ENCODE assay signal across 11 mouse cellular contexts in genomic region chr11:116196866-116197583, GRCm38 (mm10). TPM values are rescaled to one million over a fixed set of nuclear protein-coding genes. Genes with fewer than 3 reads are reported as not detected.
DNase-seq lines count a peak whose midpoint lies in the region; ATAC-seq and TF ChIP-seq lines count a peak whose summit lies in the region.
"Had no signal": no experiment of that assay in that cellular context is flagged by ENCODE, and none has a peak within 500 bp of the region (broad histone marks: within the 10 kb centered on the region; RNA-seq: fewer than 3 reads in every experiment).

No protein-coding gene starts in this region.

- no peak for TF ChIP-seq CTCF in gastrocnemius, adult 2 months (IDR thresholded peaks at IDR 0.05)

- intact Hi-C loops in gastrocnemius, adult 2 months (cut with DNase I), result loop anchor here (1.0 kb wide), 1 partner anchor 27 kb away; no protein-coding TSS in a partner anchor
- intact Hi-C loops in left cerebral cortex, postnatal 25 days (cut with DNase I), result no loop called here

- H3K9ac ChIP-seq in midbrain, embryonic 11.5 days (ENCODE audit: low read length), result no peak overlapping the region
- 0 out of 2 replicates have a peak overlapping the region, but pooled peaks have one; percentile 87 for H3K9ac ChIP-seq in liver, embryonic 13.5 days

- peak overlapping the region; percentile 97; the same call in 1 of the 2 replicates for H3K27ac ChIP-seq in gastrocnemius, adult 2 months
- no peak overlapping the region for H3K27ac ChIP-seq in midbrain, embryonic 10.5 days (replicated peaks)
- H3K27ac ChIP-seq in midbrain, embryonic 11.5 days (ENCODE audit: low read depth, low read length), result no peak overlapping the region
- H3K27ac ChIP-seq in liver, embryonic 13.5 days, result no peak overlapping the region

- ATAC-seq in midbrain, embryonic 11.5 days (ENCODE audit: low FRiP score), result no peak
- ATAC-seq in liver, embryonic 13.5 days (ENCODE audit: low read depth), result no peak
- ATAC-seq: activated CD4-positive, CD25-positive, alpha-beta regulatory T cell, adult 4 months had no signal

- peaks cover 17% of the 10 kb centered on the region for H3K4me1 ChIP-seq in midbrain, embryonic 10.5 days
- H3K4me1 ChIP-seq in midbrain, embryonic 11.5 days (ENCODE audit: control insufficient read depth, insufficient read depth, low read length), result 0 out of 2 replicates have a peak, but pooled peaks cover 6% of the 10 kb centered on the region
- H3K4me1 ChIP-seq in liver, embryonic 13.5 days (replicated peaks), result peaks cover 68% of the 10 kb centered on the region

- no peak overlapping the region for H3K4me2 ChIP-seq in midbrain, embryonic 11.5 days
- H3K4me2 ChIP-seq in liver, embryonic 13.5 days, result peak overlapping the region; percentile 95

- no peaks in the 10 kb centered on the region for H3K27me3 ChIP-seq in midbrain, embryonic 10.5 days (ENCODE audit: low read depth, poor library complexity, severe bottlenecking)
- H3K27me3 ChIP-seq in midbrain, embryonic 11.5 days (ENCODE audit: control insufficient read depth, insufficient read depth, low read length), result no peaks in the 10 kb centered on the region
- H3K27me3 ChIP-seq in liver, embryonic 13.5 days, result no peaks in the 10 kb centered on the region

- H3K36me3 ChIP-seq in midbrain, embryonic 10.5 days, result peaks cover 10% of the 10 kb centered on the region
- no peaks in the 10 kb centered on the region for H3K36me3 ChIP-seq in midbrain, embryonic 11.5 days (ENCODE audit: control insufficient read depth, insufficient read depth, low read length)
- H3K36me3 ChIP-seq in liver, embryonic 13.5 days, result peaks cover 3% of the 10 kb centered on the region; the same call in 1 of the 2 replicates

- H3K4me3 ChIP-seq in gastrocnemius, adult 2 months, result peak overlapping the region; percentile 86
- H3K4me3 ChIP-seq in midbrain, embryonic 10.5 days, result 0 out of 2 replicates have a peak overlapping the region, but pooled peaks have one; percentile 88
- H3K4me3 ChIP-seq in midbrain, embryonic 11.5 days (ENCODE audit: low read depth, low read length), result no peak overlapping the region
- peak overlapping the region; percentile 80 for H3K4me3 ChIP-seq in liver, embryonic 13.5 days (replicated peaks)

- H3K9me3 ChIP-seq in midbrain, embryonic 10.5 days (replicated peaks), result no peaks in the 10 kb centered on the region
- no peaks in the 10 kb centered on the region for H3K9me3 ChIP-seq in midbrain, embryonic 11.5 days (ENCODE audit: control insufficient read depth, low read length)
- H3K9me3 ChIP-seq in liver, embryonic 13.5 days (replicated peaks), result no peaks in the 10 kb centered on the region

- no peak for DNase-seq in gastrocnemius, adult 2 months
- DNase-seq in gastrocnemius, adult 8-10 months (ENCODE audit: low spot score in 2 of 2), result no peak
- no peak for DNase-seq in midbrain, embryonic 10.5 days (ENCODE audit: low spot score)
- no peak for DNase-seq in midbrain, embryonic 11.5 days (ENCODE audit: low spot score, missing footprints)
- DNase-seq in liver, embryonic 13.5 days, result no peak
- no peak for DNase-seq in spleen, postnatal 36 days (ENCODE audit: low spot score in 2 of 2)
- DNase-seq in left cerebral cortex, postnatal 25 days (ENCODE audit: low spot score in 2 of 2), result no peak
- no peak for DNase-seq in frontal cortex, postnatal 25 days (ENCODE audit: low spot score in 2 of 2)
- DNase-seq: cerebellum, adult 8-10 months; gastrocnemius, postnatal 25 days had no signal

- WGBS in midbrain, embryonic 10.5 days, result 93% methylated on average over 18 of the region's 18 CpGs
- 94% methylated on average over 18 of the region's 18 CpGs for WGBS in midbrain, embryonic 11.5 days
- WGBS in liver, embryonic 13.5 days (ENCODE audit: insufficient replicate concordance), result 90% methylated on average over 18 of the region's 18 CpGs

RNA-seq across cellular contexts. Expression of gene Ten1, which starts 1.6 kb away (rescaled TPM):
- total RNA-seq in gastrocnemius, adult 2 months (2021), result 10 to 100 TPM; 14.3 to 17.1 TPM
- 10 to 100 TPM; 15.7 to 18.4 (median 17.2) TPM for total RNA-seq in gastrocnemius, adult 8-10 months (2022)
- 57.2 and 60.8 TPM in 2 replicates for polyA plus RNA-seq in midbrain, embryonic 10.5 days (2016; fragmentation: Nextera tagmentation; extraction: Ambion mirVana)
- polyA plus RNA-seq in midbrain, embryonic 11.5 days (2014; fragmentation: Nextera tagmentation; extraction: Ambion mirVana), result 48.6 and 55.6 TPM in 2 replicates
- 35.2 and 38.4 TPM in 2 replicates for polyA plus RNA-seq in liver, embryonic 13.5 days (2015; fragmentation: Nextera tagmentation; extraction: Ambion mirVana)
- 10 to 100 TPM; 40.6 to 42.4 TPM for total RNA-seq in left cerebral cortex, postnatal 25 days (2021)

RNA-seq across cellular contexts. Expression of gene Acox1, which starts 1.8 kb away (rescaled TPM):
- total RNA-seq in gastrocnemius, adult 2 months (2021), result 100 to 1,000 TPM in 1 of 2 experiments, 10 to 100 TPM in 1; 79.8 to 118 TPM
- 100 to 1,000 TPM in 2 of 4 experiments, 10 to 100 TPM in 2; 88.9 to 111 (median 97.2) TPM for total RNA-seq in gastrocnemius, adult 8-10 months (2022)
- polyA plus RNA-seq in midbrain, embryonic 10.5 days (2016; fragmentation: Nextera tagmentation; extraction: Ambion mirVana), result 21.2 and 26.3 TPM in 2 replicates
- 32.8 and 36.1 TPM in 2 replicates for polyA plus RNA-seq in midbrain, embryonic 11.5 days (2014; fragmentation: Nextera tagmentation; extraction: Ambion mirVana)
- polyA plus RNA-seq in liver, embryonic 13.5 days (2015; fragmentation: Nextera tagmentation; extraction: Ambion mirVana), result 14.5 and 18.1 TPM in 2 replicates
- total RNA-seq in left cerebral cortex, postnatal 25 days (2021), result 100 to 1,000 TPM; 110 to 111 TPM

RNA-seq across cellular contexts. Expression of gene Fbf1, which starts 29.1 kb away (rescaled TPM):
- total RNA-seq in gastrocnemius, adult 2 months (2021), result 10 to 100 TPM; 10.5 to 11.5 TPM
- 10 to 100 TPM in 2 of 4 experiments, 1 to 10 TPM in 2; 8.3 to 12.8 (median 10.0) TPM for total RNA-seq in gastrocnemius, adult 8-10 months (2022)
- polyA plus RNA-seq in midbrain, embryonic 10.5 days (2016; fragmentation: Nextera tagmentation; extraction: Ambion mirVana), result 58.9 and 71.0 TPM in 2 replicates
- 28.7 and 30.1 TPM in 2 replicates for polyA plus RNA-seq in midbrain, embryonic 11.5 days (2014; fragmentation: Nextera tagmentation; extraction: Ambion mirVana)
- polyA plus RNA-seq in liver, embryonic 13.5 days (2015; fragmentation: Nextera tagmentation; extraction: Ambion mirVana), result 7.0 and 9.0 TPM in 2 replicates
- total RNA-seq in left cerebral cortex, postnatal 25 days (2021), result 10 to 100 TPM; 72.8 to 82.1 TPM

RNA-seq across cellular contexts. Expression of gene Evpl, which starts 40.9 kb away (rescaled TPM):
- total RNA-seq in gastrocnemius, adult 2 months (2021), result under 1 TPM in 1 of 2 experiments, not detected in 1; 0.14 TPM
- total RNA-seq in gastrocnemius, adult 8-10 months (2022), result under 1 TPM in 1 of 4 experiments, not detected in 3; 0.04 TPM
- polyA plus RNA-seq in midbrain, embryonic 10.5 days (2016; fragmentation: Nextera tagmentation; extraction: Ambion mirVana), result 0.32 and 0.57 TPM in 2 replicates
- 0.26 TPM in 2 replicates for polyA plus RNA-seq in midbrain, embryonic 11.5 days (2014; fragmentation: Nextera tagmentation; extraction: Ambion mirVana)
- 0.10 TPM in 2 replicates for polyA plus RNA-seq in liver, embryonic 13.5 days (2015; fragmentation: Nextera tagmentation; extraction: Ambion mirVana)
- 1 to 10 TPM in 1 of 2 experiments, under 1 TPM in 1; 0.92 to 1.1 TPM for total RNA-seq in left cerebral cortex, postnatal 25 days (2021)
- polyA plus RNA-seq: activated CD4-positive, CD25-positive, alpha-beta regulatory T cell, adult 4 months had no signal

RNA-seq across cellular contexts. Expression of gene Mrpl38, which starts 58.4 kb away (rescaled TPM):
- total RNA-seq in gastrocnemius, adult 2 months (2021), result 10 to 100 TPM; 47.5 to 61.5 TPM
- 10 to 100 TPM; 46.4 to 51.6 (median 50.3) TPM for total RNA-seq in gastrocnemius, adult 8-10 months (2022)
- 113 TPM in 2 replicates for polyA plus RNA-seq in midbrain, embryonic 10.5 days (2016; fragmentation: Nextera tagmentation; extraction: Ambion mirVana)
- 96.3 and 97.0 TPM in 2 replicates for polyA plus RNA-seq in midbrain, embryonic 11.5 days (2014; fragmentation: Nextera tagmentation; extraction: Ambion mirVana)
- polyA plus RNA-seq in liver, embryonic 13.5 days (2015; fragmentation: Nextera tagmentation; extraction: Ambion mirVana), result 66.6 and 70.9 TPM in 2 replicates
- total RNA-seq in left cerebral cortex, postnatal 25 days (2021), result 10 to 100 TPM; 53.0 to 53.8 TPM

Comparison
In these comparisons a context has a peak if more than half of its experiments do, and no peak if none do; other contexts are left out.
1. RNA of gene Fbf1, which starts 29.1 kb away (total RNA-seq): 72.8 to 82.1 TPM in left cerebral cortex, postnatal 25 days; 10.5 to 11.5 TPM in gastrocnemius, adult 2 months and 8.3 to 12.8 TPM in gastrocnemius, adult 8-10 months; every median in the first group is over 4 times any median in the second.